Mouse (Mus musculus): Measurements from ENCODE around the gene Cnp. TPM values are rescaled to one million over a fixed set of nuclear protein-coding genes. Genes with fewer than 3 reads are reported as not detected.
"Not testable (repeated sequence)": the region's sequence is repeated elsewhere in the genome, so short reads cannot be mapped to it uniquely, and the experiment has no call there.

Cnp gene
- polyA plus RNA-seq, 1 experiment from 2014 or later: 28.0 TPM

GRCm38 (mm10) chr11:100534411-100534810 lies 40.3 kb upstream of the Cnp start:
- H3K9ac ChIP-seq (ENCODE audit: low read length); DNase-seq (ENCODE audit: low spot score); H3K4me1 ChIP-seq (ENCODE audit: control insufficient read depth, insufficient read depth, low read length); ATAC-seq (ENCODE audit: insufficient read depth, low FRiP score, low TSS enrichment); H3K27ac ChIP-seq (ENCODE audit: low read depth, low read length); H3K36me3 ChIP-seq (ENCODE audit: control insufficient read depth, insufficient read depth, low read length); H3K4me2 ChIP-seq (ENCODE audit: low read depth); H3K27me3 ChIP-seq (ENCODE audit: control insufficient read depth, insufficient read depth, low read length); H3K9me3 ChIP-seq (ENCODE audit: control insufficient read depth, low read length); H3K4me3 ChIP-seq (ENCODE audit: low read depth, low read length): not testable (repeated sequence)
- WGBS: 81% methylated on average over 2 of the region's 2 CpGs

GRCm38 (mm10) chr11:100534821-100535220 lies 39.9 kb upstream of the Cnp start:
- not testable (repeated sequence) for H3K4me1 ChIP-seq (ENCODE audit: control insufficient read depth, insufficient read depth, low read length); H3K27me3 ChIP-seq (ENCODE audit: control insufficient read depth, insufficient read depth, low read length); H3K36me3 ChIP-seq (ENCODE audit: control insufficient read depth, insufficient read depth, low read length); H3K4me3 ChIP-seq (ENCODE audit: low read depth, low read length); H3K27ac ChIP-seq (ENCODE audit: low read depth, low read length); ATAC-seq (ENCODE audit: insufficient read depth, low FRiP score, low TSS enrichment); H3K4me2 ChIP-seq (ENCODE audit: low read depth); H3K9ac ChIP-seq (ENCODE audit: low read length); DNase-seq (ENCODE audit: low spot score); H3K9me3 ChIP-seq (ENCODE audit: control insufficient read depth, low read length)
- WGBS: 84% methylated on average over 6 of the region's 6 CpGs

GRCm38 (mm10) chr11:100535996-100536395 lies 38.7 kb upstream of the Cnp start:
- 96% methylated on average over 1 of the region's 1 CpGs for WGBS
- Histone ChIP-seq H3K27ac (ENCODE audit: low read depth, low read length) (no peak overlapping the region), H3K4me3 (ENCODE audit: low read depth, low read length) (no peak overlapping the region), H3K27me3 (ENCODE audit: control insufficient read depth, insufficient read depth, low read length) (no peaks in the 10 kb centered on the region), H3K4me2 (ENCODE audit: low read depth) (no peak overlapping the region), H3K36me3 (ENCODE audit: control insufficient read depth, insufficient read depth, low read length) (no peaks in the 10 kb centered on the region), H3K9ac (ENCODE audit: low read length) (no peak overlapping the region), H3K4me1 (ENCODE audit: control insufficient read depth, insufficient read depth, low read length) (no peaks in the 10 kb centered on the region), H3K9me3 (ENCODE audit: control insufficient read depth, low read length) (no peaks in the 10 kb centered on the region)
- no peak for ATAC-seq (ENCODE audit: insufficient read depth, low FRiP score, low TSS enrichment)
- DNase-seq (ENCODE audit: low spot score): no peak

DNA sequence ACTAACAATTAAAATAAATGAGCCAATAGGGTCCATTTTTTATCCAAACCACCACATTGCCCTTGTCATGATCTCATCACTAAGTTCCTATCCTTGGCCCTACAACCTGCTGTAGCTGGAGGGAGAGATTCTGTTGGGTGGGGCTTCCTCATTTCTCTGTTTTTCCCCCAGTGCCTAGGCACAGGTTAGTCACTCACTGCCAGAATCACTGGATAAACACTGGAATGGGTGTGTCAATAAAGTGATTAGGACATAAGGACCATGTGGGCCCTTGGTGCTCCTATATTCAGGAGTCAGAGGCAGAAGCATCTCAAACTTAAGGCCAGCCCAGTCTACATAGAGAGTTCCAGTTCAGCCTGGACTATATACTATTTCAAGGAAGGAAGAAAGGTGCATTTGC lies 38.2 kb upstream of the Cnp start:
- ATAC-seq (ENCODE audit: insufficient read depth, low FRiP score, low TSS enrichment): no peak
- Histone ChIP-seq H3K27ac (ENCODE audit: low read depth, low read length) (no peak overlapping the region), H3K36me3 (ENCODE audit: control insufficient read depth, insufficient read depth, low read length) (no peaks in the 10 kb centered on the region), H3K9ac (ENCODE audit: low read length) (no peak overlapping the region), H3K4me1 (ENCODE audit: control insufficient read depth, insufficient read depth, low read length) (no peaks in the 10 kb centered on the region), H3K4me3 (ENCODE audit: low read depth, low read length) (no peak overlapping the region), H3K4me2 (ENCODE audit: low read depth) (no peak overlapping the region), H3K9me3 (ENCODE audit: control insufficient read depth, low read length) (no peaks in the 10 kb centered on the region), H3K27me3 (ENCODE audit: control insufficient read depth, insufficient read depth, low read length) (no peaks in the 10 kb centered on the region)
- no peak for DNase-seq (ENCODE audit: low spot score)

DNA sequence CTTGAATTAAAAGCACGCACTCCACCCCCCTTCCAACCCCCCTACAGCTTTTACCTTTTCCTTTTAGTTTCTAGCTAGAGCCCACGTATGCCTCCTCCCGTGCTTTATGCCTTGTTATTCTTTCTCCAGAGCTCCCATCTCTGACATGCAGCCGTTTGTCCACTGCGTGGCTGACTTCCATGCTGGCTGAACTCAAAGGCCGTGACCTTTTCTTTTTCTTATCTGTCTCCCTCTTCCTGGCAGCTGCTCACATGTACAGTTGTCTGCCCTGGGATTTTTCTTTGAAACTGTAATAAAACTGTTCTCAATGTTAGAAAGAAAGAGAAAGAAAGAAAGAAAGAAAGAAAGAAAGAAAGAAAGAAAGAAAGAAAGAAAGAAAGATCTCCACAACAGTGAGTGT lies 33.7 kb upstream of the Cnp start:
- DNase-seq (ENCODE audit: low spot score): no peak
- Histone ChIP-seq H3K9ac (ENCODE audit: low read length) (no peak overlapping the region), H3K4me1 (ENCODE audit: control insufficient read depth, insufficient read depth, low read length) (0 out of 2 replicates have a peak, but pooled peaks cover 3% of the 10 kb centered on the region), H3K27me3 (ENCODE audit: control insufficient read depth, insufficient read depth, low read length) (no peaks in the 10 kb centered on the region), H3K4me3 (ENCODE audit: low read depth, low read length) (no peak overlapping the region), H3K4me2 (ENCODE audit: low read depth) (no peak overlapping the region), H3K36me3 (ENCODE audit: control insufficient read depth, insufficient read depth, low read length) (no peaks in the 10 kb centered on the region), H3K27ac (ENCODE audit: low read depth, low read length) (no peak overlapping the region), H3K9me3 (ENCODE audit: control insufficient read depth, low read length) (no peaks in the 10 kb centered on the region)
- no peak for ATAC-seq (ENCODE audit: insufficient read depth, low FRiP score, low TSS enrichment)
- 47% methylated on average over 6 of the region's 6 CpGs for WGBS

DNA sequence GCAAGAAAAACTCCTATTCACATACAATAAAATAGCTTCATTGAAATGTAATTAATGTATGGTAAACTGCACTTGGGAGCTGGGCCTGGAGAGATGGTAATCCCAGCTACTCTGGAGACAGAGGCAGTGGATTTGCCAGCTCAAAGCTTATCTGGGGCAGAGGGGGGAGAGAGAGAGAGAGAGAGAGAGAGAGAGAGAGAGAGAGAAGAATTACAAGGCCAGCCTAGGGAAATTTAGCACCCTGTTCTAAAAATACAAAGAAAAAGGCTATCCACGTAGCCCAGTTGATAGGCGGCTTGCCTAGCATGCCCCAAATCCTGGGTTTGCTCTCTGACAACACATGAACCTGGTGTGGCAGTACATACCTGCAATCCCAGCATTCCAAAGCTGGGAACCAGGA lies 33.1 kb upstream of the Cnp start:
- no peaks in the 10 kb centered on the region for H3K27me3 ChIP-seq (ENCODE audit: control insufficient read depth, insufficient read depth, low read length)
- no peak overlapping the region for H3K4me3 ChIP-seq (ENCODE audit: low read depth, low read length)
- 81% methylated on average over 2 of the region's 2 CpGs for WGBS
- DNase-seq (ENCODE audit: low spot score) (no peak), ATAC-seq (ENCODE audit: insufficient read depth, low FRiP score, low TSS enrichment) (no peak)
- H3K27ac ChIP-seq (ENCODE audit: low read depth, low read length): no peak overlapping the region
- H3K4me1 ChIP-seq (ENCODE audit: control insufficient read depth, insufficient read depth, low read length): 0 out of 2 replicates have a peak, but pooled peaks cover 3% of the 10 kb centered on the region
- no peak overlapping the region for H3K9ac ChIP-seq (ENCODE audit: low read length)
- no peaks in the 10 kb centered on the region for H3K36me3 ChIP-seq (ENCODE audit: control insufficient read depth, insufficient read depth, low read length)
- H3K9me3 ChIP-seq (ENCODE audit: control insufficient read depth, low read length): no peaks in the 10 kb centered on the region
- no peak overlapping the region for H3K4me2 ChIP-seq (ENCODE audit: low read depth)

GRCm38 (mm10) chr11:100544832-100545745 lies 29.6 kb upstream of the Cnp start, which contains the start of gene Ttc25:
Gene Ttc25 (plus strand): TSS chr11:100545607.
- peak within 1 kb of the TSS; percentile 36 for H3K4me3 ChIP-seq (ENCODE audit: low read depth, low read length)
- 6% methylated on average over 28 of the region's 28 CpGs for WGBS
- DNase-seq (ENCODE audit: low spot score) (peak; percentile 92), ATAC-seq (ENCODE audit: insufficient read depth, low FRiP score, low TSS enrichment) (peak; percentile 88)
- H3K9me3 ChIP-seq (ENCODE audit: control insufficient read depth, low read length): no peaks in the 10 kb centered on the region
- peak within 1 kb of the TSS; percentile 64 for H3K9ac ChIP-seq (ENCODE audit: low read length)
- H3K36me3 ChIP-seq (ENCODE audit: control insufficient read depth, insufficient read depth, low read length): no peaks in the 10 kb centered on the region
- H3K4me2 ChIP-seq (ENCODE audit: low read depth): peak within 1 kb of the TSS; percentile 63
- H3K4me1 ChIP-seq (ENCODE audit: control insufficient read depth, insufficient read depth, low read length): 0 out of 2 replicates have a peak, but pooled peaks cover 3% of the 10 kb centered on the region
- H3K27me3 ChIP-seq (ENCODE audit: control insufficient read depth, insufficient read depth, low read length): no peaks in the 10 kb centered on the region
- H3K27ac ChIP-seq (ENCODE audit: low read depth, low read length): no peak within 1 kb of the TSS

GRCm38 (mm10) chr11:100545746-100546085 lies 29.0 kb upstream of the Cnp start:
- Histone ChIP-seq H3K27me3 (ENCODE audit: control insufficient read depth, insufficient read depth, low read length) (no peaks in the 10 kb centered on the region), H3K9ac (ENCODE audit: low read length) (peak overlapping the region; percentile 1; the same call in 1 of the 2 replicates), H3K4me1 (ENCODE audit: control insufficient read depth, insufficient read depth, low read length) (0 out of 2 replicates have a peak, but pooled peaks cover 3% of the 10 kb centered on the region), H3K36me3 (ENCODE audit: control insufficient read depth, insufficient read depth, low read length) (no peaks in the 10 kb centered on the region), H3K4me2 (ENCODE audit: low read depth) (peak overlapping the region; percentile 63), H3K27ac (ENCODE audit: low read depth, low read length) (no peak overlapping the region), H3K4me3 (ENCODE audit: low read depth, low read length) (peak overlapping the region; percentile 36), H3K9me3 (ENCODE audit: control insufficient read depth, low read length) (no peaks in the 10 kb centered on the region)
- no peak for DNase-seq (ENCODE audit: low spot score)
- no peak for ATAC-seq (ENCODE audit: insufficient read depth, low FRiP score, low TSS enrichment)
- 28% methylated on average over 7 of the region's 7 CpGs for WGBS

DNA sequence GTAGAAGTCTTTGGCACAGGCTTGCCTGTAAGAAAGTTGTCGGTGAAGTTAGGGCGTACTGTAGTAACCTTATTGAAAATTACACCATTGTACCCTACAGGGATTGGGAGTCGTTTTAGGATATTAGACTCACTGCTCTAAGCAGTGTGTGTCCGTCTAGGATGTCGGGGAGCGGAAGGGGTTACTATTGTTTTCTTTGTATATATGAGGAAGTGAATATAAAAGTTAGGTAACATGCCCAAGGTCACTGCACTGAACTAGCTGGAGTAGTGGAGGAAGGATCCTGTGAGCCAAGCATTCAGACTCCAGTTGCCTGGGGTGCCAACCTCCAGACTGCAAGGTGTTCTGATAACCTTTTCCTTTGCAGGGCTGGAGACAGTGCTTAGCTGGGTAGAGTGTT lies 27.7 kb upstream of the Cnp start:
- Histone ChIP-seq H3K27me3 (ENCODE audit: control insufficient read depth, insufficient read depth, low read length) (no peaks in the 10 kb centered on the region), H3K36me3 (ENCODE audit: control insufficient read depth, insufficient read depth, low read length) (no peaks in the 10 kb centered on the region), H3K27ac (ENCODE audit: low read depth, low read length) (no peak overlapping the region), H3K9ac (ENCODE audit: low read length) (no peak overlapping the region), H3K4me1 (ENCODE audit: control insufficient read depth, insufficient read depth, low read length) (0 out of 2 replicates have a peak, but pooled peaks cover 3% of the 10 kb centered on the region), H3K4me3 (ENCODE audit: low read depth, low read length) (no peak overlapping the region), H3K4me2 (ENCODE audit: low read depth) (no peak overlapping the region), H3K9me3 (ENCODE audit: control insufficient read depth, low read length) (no peaks in the 10 kb centered on the region)
- DNase-seq (ENCODE audit: low spot score): no peak
- no peak for ATAC-seq (ENCODE audit: insufficient read depth, low FRiP score, low TSS enrichment)
- WGBS: 86% methylated on average over 6 of the region's 6 CpGs

Measured in neural tube, embryonic 11.5 days (tissue).